Mouse (Mus musculus) liver, postnatal 0 days (tissue): ENCODE results near the gene Tpp2.

Source experiments
- CTCF ChIP-seq: sonication (generic); IDR thresholded peaks from 2 replicates; pipeline ENCODE4 v1.5.1; 2016; ENCODE audit warnings: antibody characterized with exemption, low read depth
- EP300 ChIP-seq: IDR thresholded peaks from 2 replicates; pipeline ENCODE4 v1.6.1; 2016; ENCODE audit warnings: antibody characterized with exemption, low read depth, mild to moderate bottlenecking

- TF ChIP-seq CTCF (no peak), EP300 (no peak)
Observed at GRCm38 (mm10) chr1:44042555-44042915, 109.1 kb downstream of the Tpp2 start.
